Mouse (Mus musculus): ENCODE data around the gene Dnah3. TPM values are rescaled to one million over a fixed set of nuclear protein-coding genes. Genes with fewer than 3 reads are reported as not detected.

Dnah3 gene
- total RNA-seq (2021) = under 1 TPM; 0.38 to 0.62 TPM
- long read RNA-seq, experiment 1 = 0 reads
- long read RNA-seq, experiment 2 = 0 reads

DNA sequence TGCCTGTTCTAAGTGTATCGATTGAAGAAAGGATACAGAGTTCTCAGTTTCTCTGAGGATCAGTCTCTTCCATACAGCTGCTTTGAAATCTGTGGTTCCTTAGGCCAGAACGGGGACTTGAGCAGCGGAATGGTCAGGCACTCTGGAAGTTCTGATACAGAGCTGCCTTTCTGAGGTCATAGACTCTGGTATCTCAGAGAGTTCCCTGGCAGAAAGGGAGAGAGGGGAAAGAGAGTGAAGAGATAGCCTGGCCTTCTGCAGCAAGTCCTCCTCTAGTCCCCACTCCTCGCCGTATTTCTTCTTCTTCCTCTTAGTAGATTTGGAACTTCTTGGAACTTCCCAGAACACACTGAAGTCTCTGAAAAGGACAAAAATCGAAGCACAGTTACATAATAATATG is at the start of gene Dnah3:
Dnah3 (minus strand) TSS at position 101 of the 400 bp plus-strand sequence.
- DNase-seq (ENCODE audit: low spot score in 2 of 2) = no peak

DNA sequence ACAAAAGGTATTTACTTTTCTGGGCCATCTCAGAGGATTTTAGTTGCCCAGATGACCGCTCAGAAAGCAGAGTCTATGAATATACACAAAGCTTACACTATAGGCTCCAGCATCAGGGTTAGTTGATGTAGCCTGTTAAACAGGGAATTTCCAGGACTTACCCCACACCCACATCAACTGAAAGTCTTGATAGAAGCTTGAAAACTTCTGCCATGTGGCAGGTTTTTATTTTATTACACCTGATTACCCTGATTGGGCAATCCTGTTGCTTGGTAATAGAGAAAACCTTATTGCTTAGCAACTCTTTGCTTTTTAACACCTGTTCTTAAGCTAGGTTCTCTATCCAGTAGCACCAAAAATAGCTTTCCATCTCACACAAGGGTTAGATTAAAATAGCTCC is 47.7 kb upstream of the Dnah3 start:
- DNase-seq (ENCODE audit: low spot score in 2 of 2) = no peak

DNA sequence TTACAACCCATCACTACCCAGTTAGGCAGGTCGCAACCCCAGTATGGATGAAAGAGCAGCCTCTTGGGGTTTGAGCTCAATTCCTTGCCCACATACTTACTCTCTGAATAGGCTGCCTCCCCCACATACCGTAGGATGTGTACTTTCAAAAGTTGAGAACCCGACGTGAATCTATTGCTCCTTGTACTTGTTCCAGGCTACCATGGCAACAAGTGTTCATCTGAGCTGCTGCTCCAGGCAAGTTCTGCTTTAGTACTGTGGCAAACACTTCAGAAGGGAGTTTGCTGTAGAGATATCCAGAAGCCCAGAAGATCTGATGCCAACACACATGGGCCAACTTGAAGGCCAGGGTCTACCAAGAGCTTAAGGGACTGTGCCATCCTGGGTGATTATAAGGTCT is 33.9 kb upstream of the Dnah3 start:
- DNase-seq (ENCODE audit: low spot score in 2 of 2) = peak in 1 of 2 experiments; percentile 50

DNA sequence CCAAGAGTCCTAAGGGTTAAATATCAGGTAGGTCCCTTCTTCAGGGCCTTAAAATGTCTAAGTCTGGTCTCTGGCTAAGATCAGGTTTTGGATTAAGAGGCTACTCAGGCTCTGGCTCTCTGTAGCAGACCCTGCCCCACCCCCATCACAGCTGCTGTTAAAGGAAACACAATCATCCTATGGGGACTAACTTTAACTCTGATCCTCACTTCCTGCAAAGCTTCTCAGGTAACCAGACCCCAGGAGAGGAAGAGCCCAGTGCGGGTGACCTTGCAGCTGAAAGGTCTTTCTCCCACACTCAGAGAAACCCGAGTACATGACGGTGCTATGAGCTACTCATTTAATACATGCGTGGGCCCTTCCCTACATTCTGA is 32.6 kb upstream of the Dnah3 start:
- DNase-seq (ENCODE audit: low spot score in 2 of 2) = no peak

DNA sequence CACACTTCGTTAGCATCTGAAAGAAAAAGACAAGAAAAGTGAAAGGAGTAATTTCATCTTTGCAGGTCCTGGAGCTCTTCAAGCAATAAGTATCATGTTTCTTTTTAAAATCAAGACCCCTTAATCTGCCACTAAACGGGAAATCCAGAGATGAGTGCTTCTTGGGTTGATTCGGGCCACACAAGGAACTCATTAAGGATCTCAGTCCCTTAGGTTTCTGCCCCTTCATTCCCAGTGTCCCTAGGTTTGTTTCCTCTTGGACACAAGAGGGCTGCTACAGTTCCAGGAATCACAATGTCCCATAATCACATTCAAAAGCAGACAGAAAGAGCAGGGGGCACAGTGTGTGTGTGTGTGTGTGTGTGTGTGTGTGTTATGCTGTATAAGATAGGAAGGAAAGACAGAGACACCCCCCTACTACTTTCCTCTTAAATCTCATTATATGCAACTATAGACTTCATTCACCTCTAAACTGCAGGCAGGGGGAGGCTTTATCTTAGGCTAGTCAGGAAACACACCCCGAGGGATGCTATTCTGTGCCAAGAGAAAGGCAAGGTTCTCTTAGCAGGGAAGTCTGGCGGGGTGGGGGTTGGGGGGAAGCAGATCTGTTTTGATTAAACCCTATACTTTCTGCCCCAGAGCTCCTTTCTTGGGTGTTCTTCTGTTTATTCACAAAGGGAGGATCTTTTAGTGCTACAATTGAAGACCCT is 32.1 kb upstream of the Dnah3 start:
- no peak for DNase-seq (ENCODE audit: low spot score in 2 of 2)

DNA sequence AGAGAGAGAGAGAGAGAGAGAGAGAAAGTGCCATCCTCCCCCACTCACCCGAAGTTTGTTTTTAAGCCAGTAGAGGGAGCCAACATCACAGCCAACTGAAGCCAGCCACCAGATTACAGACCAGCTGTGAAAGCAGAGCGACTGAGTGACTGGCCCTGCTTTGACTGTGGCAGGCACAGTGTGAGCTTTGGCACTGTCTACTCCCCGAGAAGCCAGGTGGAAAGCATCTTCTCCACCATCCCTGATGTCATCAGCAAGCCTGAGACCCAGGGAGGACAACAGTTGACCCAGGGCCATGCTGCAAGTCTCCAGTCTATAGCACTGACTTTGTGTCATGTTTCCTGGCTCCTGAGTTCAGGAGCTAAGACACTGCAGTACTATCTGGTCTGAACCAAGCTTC is 29.8 kb upstream of the Dnah3 start:
- DNase-seq (ENCODE audit: low spot score in 2 of 2) = peak; percentile 81 to 88

DNA sequence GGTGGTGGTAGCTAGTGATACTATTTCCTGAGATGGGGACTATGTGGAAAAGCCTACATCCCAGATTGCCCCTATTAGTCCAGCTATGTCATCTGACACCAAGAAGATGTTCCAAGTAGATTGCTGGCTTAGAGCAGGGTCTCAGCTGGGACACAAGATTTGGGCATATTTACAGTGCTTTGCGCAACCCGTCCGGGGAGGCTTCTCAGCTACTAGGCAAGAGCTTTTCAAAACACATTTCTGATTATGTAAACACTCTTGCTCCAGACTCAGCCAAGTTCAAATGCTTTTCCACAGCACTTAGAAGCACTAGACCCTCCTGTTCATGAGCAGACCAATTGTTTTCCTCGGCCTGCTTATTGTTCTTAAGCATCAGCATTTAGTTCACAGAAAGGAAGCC is 28.7 kb upstream of the Dnah3 start:
- DNase-seq (ENCODE audit: low spot score in 2 of 2) = no peak

DNA sequence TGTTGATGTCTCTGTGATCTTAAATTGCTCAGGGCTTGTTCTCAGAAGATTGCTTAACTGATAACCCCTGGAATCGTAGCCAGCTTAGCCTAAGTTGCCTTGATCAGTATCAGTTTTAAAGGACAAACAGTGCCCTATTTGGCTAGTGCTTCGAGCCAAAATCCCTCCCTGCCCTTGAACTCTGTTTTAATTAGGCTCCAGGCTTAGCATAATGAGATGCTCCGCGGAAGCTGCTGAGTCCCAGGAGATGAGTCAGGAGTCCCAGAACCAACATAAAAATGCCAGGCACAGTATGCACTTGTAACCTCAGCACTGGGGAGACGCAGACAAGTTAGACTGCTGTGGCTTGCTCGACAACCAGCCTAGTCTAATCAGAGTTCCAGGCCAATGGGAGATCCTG is 22.4 kb upstream of the Dnah3 start:
- no peak for DNase-seq (ENCODE audit: low spot score in 2 of 2)

DNA sequence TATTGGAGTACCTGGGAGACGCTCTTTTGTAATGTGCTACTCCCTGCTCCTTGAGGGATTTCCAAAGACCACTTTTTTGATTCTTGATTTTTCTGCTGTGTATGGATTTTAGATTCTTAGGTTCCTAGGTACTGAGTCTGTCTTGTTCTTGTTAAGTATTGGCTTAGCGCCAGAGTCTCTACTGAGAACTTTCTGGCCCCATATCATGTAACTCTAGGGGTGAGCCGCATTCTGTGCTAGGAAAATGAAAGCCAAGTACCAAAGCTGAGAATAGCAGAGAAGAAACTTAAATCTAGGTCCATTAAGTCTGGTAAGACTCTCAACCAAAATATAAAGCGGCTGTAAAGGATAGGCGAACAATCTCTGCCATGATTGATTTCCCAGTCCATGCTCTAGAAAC is 21.9 kb upstream of the Dnah3 start:
- DNase-seq (ENCODE audit: low spot score in 2 of 2) = no peak

DNA sequence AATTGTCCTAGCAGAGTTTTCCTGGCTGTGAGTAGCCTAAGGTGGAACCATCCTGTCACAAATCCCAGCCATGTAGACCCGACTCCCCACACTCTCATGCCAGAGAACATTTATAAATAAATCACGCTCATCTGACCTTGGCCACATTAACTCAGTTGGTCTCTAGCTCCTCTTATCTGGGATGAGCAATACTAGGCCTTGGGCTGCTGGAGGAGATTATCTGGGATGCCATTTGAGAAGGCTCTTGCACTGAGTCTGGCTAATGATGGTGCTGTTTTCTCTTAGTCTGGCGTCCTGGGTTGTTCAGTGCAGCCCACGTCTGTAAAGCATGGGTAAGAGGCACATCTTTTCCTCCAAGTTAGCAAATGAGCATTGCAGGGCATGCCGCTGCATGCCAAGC is 14.6 kb upstream of the Dnah3 start:
- no peak for DNase-seq (ENCODE audit: low spot score in 2 of 2)

DNA sequence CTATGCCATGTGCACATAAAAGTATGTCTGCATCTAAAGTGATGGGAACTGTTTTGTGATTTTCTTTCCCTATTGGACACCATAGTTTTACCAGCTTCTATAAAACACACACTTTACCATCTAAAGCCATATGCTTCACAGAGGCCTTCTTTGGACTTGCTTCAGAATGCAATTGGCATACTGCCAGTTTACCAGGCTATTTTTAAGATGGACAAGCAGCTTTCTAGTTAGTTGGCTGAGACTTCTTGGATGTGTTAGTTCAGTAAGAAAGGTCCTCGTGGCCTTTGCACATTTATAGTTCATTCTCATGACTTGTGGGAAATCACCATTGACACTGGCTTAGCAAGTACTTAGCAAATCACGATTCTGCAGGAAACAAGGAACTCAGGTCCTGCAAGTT is 11.3 kb upstream of the Dnah3 start:
- no peak for DNase-seq (ENCODE audit: low spot score in 2 of 2)

DNA sequence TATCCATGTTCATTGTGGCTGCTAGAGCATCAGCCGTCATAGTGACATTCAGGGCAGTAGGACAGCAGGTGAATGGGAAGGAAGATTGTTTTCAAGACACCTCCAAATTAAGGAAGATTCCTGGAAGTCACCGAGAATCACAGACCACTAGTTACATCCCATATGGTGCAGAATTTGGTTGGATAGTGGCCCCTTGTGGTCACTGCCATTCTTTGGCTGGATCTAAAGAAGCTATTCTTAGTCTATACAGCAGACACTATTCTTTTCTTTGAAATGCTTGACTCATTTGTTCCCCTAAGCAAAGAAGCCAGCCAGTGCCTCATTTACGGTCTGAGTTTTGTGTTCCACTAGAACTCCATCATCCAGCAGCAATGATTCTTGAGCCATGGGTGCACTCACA is 9.9 kb upstream of the Dnah3 start:
- DNase-seq (ENCODE audit: low spot score in 2 of 2) = no peak

DNA sequence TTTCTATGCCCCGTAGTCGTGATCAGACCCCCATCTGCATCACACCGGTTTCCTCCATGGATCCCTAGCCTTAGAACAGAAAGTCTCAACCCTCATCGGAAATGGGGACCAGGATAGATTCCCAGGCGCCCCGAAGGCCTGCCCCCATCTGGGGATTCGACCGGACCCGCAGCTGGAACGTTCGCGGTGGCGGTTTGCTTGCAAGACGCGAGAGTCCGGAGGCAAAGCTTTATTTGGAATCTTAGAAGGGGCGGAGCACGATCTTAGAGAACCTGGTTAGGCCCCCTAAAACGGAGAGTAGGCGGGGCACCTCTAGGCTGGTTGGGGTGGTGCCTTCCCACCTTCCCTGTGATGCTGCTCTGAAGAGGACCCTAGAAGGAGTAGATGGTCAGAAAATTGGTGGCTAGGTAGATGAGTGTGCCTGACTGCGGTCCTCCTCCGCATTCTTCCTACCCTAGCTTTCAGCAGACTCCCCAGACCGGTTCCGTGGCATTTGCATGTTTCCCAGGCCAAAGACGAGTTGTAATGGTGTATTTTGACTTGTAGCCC is 8.0 kb upstream of the Dnah3 start:
- DNase-seq (ENCODE audit: low spot score in 2 of 2) = no peak

DNA sequence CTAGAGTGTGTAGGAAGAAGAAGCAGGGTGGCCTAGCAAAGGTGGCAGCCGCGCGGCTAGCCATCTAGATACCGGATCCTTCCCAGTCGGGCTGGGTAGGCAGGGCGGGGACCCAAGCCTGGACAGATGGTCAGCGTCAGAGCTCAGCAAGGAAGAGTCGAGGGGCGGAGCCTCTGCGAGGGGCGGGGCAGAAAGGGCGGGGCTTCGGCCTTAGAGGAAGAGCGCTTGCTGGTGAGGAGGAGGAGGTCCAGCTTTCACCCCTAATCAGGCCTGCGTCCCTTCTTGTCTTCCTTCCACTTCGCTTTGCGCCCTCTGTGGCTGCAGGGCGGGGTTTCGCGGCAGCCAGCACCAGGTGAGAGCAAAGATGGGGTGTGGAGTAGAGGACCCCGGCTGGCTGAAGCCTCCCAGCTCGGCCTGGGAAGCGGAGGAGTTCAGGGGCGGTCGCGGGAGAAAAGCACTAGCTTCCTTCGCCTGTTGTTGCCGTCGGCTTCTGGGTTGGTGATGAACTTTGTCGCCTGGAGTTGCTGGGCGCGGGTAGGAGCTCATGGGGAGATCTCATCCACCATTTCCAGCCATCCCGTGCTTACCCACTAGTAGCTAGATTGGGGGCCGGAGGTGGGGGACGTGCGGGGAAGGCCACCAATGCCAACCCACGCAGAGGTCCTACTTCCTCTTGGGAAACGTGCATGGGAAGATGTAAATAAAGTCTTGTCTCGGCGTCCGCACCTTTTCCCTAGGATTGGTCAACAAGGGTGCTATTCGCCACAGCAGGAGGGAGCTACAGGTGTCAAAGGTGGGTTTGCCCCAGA is 7.3 kb upstream of the Dnah3 start, which contains the start of gene Tmem159:
Tmem159 (plus strand) TSS at position 190 of the 809 bp plus-strand sequence.
- peak; percentile 41 to 59 for DNase-seq (ENCODE audit: low spot score in 2 of 2)

DNA sequence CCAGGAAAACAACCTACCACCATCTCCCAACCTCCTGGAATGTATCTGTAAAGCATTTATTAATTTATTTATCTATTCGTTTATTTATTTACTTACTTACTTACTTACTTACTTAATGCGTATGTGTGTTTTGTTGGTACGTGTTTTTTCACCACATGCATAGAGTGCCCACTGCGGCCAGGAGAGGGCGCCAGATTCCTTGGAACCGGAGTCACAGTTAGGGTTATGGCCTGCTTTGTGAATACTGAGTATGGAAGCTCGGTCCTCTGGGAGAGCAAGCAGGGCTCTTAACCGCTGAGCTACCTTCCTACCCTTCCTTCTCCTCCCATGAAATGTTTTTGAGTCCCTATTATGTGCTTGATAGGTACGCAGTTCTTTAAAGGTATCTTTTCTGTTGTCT is 3.3 kb upstream of the Dnah3 start:
- peak; percentile 57 to 78 for DNase-seq (ENCODE audit: low spot score in 2 of 2)

DNA sequence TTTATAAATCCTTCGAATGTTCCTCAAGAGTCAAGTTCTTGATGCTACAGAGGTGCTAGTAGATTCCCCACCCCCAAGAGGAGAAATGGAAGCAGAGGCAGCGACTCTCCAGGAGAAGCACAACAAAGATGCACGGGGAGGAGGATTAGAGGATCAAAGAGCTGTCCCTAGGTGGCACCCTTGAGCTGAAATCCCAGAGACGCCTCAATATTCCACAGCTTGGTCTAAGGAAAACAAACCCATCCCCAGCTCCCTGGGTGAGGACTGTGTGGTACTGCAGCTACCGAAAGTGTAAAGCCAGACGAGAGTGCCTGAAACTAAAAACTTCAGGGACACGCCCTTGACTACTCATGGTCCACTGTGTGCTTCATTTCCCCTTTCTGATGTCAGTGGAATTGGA is 2.8 kb upstream of the Dnah3 start:
- DNase-seq (ENCODE audit: low spot score in 2 of 2) = peak; percentile 48 to 63

DNA sequence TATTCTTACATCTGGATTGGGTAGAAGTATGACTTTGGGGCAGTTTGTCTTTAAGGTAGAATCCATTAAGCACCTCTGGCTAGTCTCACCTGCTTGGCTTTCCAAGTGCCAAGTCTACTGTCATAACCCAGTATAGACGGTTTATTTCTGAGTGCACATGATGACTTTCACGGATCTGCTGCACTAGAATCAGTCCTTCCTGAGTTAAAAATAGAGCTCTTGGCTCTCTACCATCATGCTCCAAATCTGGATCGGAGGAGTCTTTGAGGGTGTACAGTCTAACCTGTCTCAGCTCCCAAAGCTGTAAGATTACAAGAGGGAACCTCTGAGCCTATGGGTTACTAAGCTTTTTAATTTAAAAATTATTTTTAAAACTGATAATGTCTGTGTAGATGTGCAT is 864 bp downstream of the Dnah3 start:
- DNase-seq (ENCODE audit: low spot score in 2 of 2) = no peak

DNA sequence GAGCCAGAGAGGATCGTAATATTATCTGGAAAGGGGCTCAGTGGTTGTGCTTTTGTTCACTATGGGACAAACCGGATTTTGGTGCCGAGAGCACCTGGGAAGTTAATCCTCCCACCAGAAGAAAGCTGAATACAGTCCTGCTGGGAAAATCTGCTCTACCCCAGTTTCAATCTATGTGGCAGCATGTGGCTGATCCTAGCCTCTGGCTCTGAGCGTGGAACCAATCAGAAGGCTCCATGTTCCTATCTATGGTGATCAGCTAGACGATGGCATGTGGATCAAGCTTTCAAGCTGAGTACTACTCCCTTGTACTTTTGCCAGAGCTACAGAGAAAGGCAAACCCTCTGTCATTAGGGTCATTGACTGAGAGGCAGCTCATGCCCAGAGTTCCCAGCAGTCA is 2.0 kb downstream of the Dnah3 start:
- DNase-seq (ENCODE audit: low spot score in 2 of 2) = no peak

DNA sequence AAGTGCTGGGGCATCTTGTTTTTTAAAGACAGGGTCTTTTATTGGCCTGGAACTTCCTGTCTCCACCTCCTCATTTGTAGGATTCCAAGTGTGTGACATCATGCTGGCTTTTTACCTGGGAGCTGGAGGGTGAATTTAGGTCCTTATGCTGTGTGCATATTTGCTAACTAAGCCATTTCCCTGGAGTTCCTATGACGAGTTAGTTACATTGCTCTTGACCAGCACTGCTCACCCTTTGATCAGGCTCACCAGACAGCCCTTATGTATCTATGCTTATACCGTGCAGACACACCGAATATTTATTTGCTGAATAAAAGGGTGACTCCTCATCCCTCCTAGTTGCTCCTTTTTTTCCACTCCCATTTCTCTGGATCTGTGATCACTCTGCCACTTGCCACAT is 14.9 kb downstream of the Dnah3 start:
- no peak for DNase-seq (ENCODE audit: low spot score in 2 of 2)

DNA sequence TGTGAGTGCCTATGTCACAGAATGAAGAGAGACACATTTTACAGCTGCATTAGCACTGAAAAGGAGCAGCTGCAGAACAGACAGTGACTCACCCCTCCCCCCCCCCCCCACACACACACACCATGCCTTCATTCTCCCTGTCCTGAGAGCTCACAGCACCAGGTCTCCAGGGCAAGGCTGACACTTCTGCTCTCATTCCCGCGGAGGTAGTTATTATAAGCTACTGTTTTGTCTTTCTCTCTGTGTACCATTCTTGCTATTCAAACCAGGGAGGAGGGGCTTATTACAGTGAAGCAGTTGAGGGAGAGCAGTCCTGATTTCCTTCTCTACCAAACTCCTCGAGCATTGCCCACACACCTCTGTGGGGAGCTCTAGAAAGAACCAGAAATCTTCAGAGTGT is 25.9 kb downstream of the Dnah3 start:
- no peak for DNase-seq (ENCODE audit: low spot score in 2 of 2)

DNA sequence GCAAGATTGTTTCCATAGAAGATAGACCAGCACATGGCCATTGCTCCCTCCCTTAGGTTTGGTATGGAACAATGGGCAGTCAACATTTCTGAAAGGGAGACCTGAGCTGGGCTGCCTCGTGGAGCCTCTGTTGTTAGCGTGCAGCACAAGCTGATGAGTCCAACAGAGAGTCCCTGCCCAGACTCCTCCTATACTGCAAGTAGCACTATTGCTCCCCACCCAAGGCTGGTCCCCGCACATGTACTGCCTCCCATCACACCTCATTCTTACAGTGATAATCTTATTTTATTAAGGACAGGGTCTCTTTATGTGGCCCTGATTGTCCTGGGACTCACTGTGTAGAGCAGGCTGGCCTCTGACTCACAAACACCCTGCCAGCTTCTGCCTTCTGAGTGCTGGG is 27.0 kb downstream of the Dnah3 start:
- DNase-seq (ENCODE audit: low spot score in 2 of 2) = no peak

DNA sequence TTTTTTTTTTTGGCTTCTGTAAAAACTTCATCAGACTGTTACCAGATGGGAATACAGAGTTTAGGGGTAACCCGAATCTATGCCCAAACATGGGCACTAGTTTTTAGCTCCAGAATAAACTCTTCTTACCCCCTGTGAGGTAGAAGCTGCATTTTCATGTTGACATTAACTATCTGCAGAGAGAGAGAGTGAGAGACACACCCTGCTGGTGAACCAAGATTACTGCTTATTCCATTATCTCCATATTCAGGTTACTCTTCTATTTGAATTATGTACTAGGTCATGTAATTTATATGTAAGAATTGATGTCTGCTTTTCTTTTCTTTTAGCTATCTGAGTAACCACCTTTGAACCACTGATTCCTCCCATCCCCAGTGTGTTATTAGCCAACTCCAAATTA is 31.0 kb downstream of the Dnah3 start:
- DNase-seq (ENCODE audit: low spot score in 2 of 2) = no peak

All from layer of hippocampus, postnatal 14 days (tissue).